Mouse (Mus musculus) heart, adult 2 months (tissue): Measurements from ENCODE around the gene Gm20388. TPM values are rescaled to one million over a fixed set of nuclear protein-coding genes. Genes with fewer than 3 reads are reported as not detected.
A peak's percentile ranks its signal among the peaks of the same experiment; 100 is the strongest.

ENCODE experiments used
- DNase-seq, 2 experiments: peaks; one replicate each; pipeline ENCODE4 v3.0.0; 2021
- H3K27ac ChIP-seq: fragments of 200-600 bp; 2 replicates; pipeline ENCODE4 v1.8.1; 2022
- H3K27me3 ChIP-seq: fragments of 200-500 bp; 2 replicates; pipeline ENCODE4 v1.6.1; 2012; ENCODE audit warnings: mild to moderate bottlenecking, low read length, inconsistent platforms, mixed read lengths; ENCODE audit not compliant: control insufficient read depth, insufficient read depth
- H3K36me3 ChIP-seq: fragments of 200-500 bp; 2 replicates; pipeline ENCODE4 v1.6.1; 2012; ENCODE audit warnings: low read length, inconsistent platforms; ENCODE audit not compliant: control insufficient read depth, insufficient read depth
- H3K4me1 ChIP-seq: fragments of 200-500 bp; 2 replicates; pipeline ENCODE4 v1.6.1; 2011; ENCODE audit warnings: low read length; ENCODE audit not compliant: control insufficient read depth, insufficient read depth
- H3K4me3 ChIP-seq: fragments of 200-600 bp; 2 replicates; pipeline ENCODE4 v1.8.1; 2022
- H3K79me2 ChIP-seq: fragments of 200-500 bp; replicated peaks from 2 replicates; pipeline ENCODE4 v1.6.1; 2012; ENCODE audit warnings: mild to moderate bottlenecking, inconsistent platforms, low read length, moderate library complexity, mixed read lengths; ENCODE audit not compliant: control insufficient read depth, insufficient read depth
- H3K9ac ChIP-seq: fragments of 200-500 bp; 2 replicates; pipeline ENCODE4 v1.6.1; 2012; ENCODE audit warnings: low read depth, mild to moderate bottlenecking, control low read depth, inconsistent platforms, low read length, mixed read lengths
- CTCF ChIP-seq: fragments of 200-600 bp; IDR thresholded peaks from 2 replicates; pipeline ENCODE4 v1.8.1; 2022; ENCODE audit warnings: antibody characterized with exemption, mild to moderate bottlenecking, moderate library complexity
- EP300 ChIP-seq: fragments of 200-500 bp; IDR thresholded peaks from 2 replicates; pipeline ENCODE4 v1.6.1; 2011; ENCODE audit warnings: low read depth, low read length, control low read depth; ENCODE audit not compliant: insufficient read depth
- POLR2A ChIP-seq: fragments of 200-500 bp; IDR thresholded peaks from 2 replicates; pipeline ENCODE4 v1.6.1; 2011; ENCODE audit warnings: mild to moderate bottlenecking, low read depth, low read length, control low read depth; ENCODE audit not compliant: insufficient read depth
- WGBS: fragments of 180-500 bp; shearing (Covaris S2); methylation state at CpG from one replicate; pipeline ENCODE4 v1.1.7; 2018; 5-methylcytosine and 5-hydroxymethylcytosine counted together
- intact Hi-C: fragments of 180-260 bp; cut with DNase I; formaldehyde crosslinking; loops from one replicate; pipeline ENCODE4 v1.15.1; 2025
- polyA plus RNA-seq: library from polyadenylated mRNA; depleted of rRNA; stranded (reverse); fragments of >200 nt; gene quantifications from 2 replicates; pipeline ENCODE4 v1.2.3, GENCODE M21; 2012
- total RNA-seq, 2 experiments: library from RNA; stranded (reverse); gene quantifications; 2 replicates each; pipeline ENCODE4 v1.2.3; 2021

Gene Gm20388
- total and polyA plus RNA-seq, 3 experiments = 1.8 to 32.3 TPM; not detected in 1

DNA sequence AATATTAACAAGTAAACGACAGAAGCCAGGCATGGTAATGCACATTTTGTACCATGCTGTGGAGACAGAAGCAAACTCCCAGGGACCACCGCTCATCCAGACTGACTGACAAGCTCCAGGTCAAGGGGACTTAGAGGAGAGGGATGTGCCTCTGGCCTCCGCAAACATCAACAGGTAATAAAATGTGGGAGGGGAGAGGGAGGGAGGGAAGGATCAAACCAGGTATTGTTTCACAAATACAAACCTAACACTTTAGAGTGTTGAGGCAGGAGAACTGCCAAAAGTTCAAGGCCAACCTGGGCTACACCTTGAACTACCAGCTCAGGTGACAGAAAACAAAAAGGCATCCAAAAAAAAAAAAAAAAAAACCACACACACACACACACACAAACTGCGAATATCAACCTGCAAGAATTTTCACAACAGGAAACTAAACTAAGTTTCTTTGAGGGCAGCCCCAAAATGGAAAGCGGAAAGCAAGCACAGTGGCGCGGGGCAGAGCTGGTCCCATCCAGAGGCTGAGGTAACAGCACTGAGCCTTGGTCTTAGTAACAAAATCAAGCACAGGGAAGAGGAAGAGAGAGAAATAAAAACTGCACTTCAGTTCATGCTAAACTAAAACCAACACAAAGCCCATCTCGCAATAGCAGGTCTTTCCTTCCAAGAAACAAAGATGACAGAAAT is 3076.0 kb downstream of the Gm20388 start:
- H3K36me3 ChIP-seq = peaks cover 10% of the 10 kb centered on the region
- intact Hi-C loops = no loop called here
- H3K9ac ChIP-seq = no peak overlapping the region
- H3K4me3 ChIP-seq = no peak overlapping the region
- H3K27me3 ChIP-seq = no peaks in the 10 kb centered on the region
- H3K27ac ChIP-seq = 0 out of 2 replicates have a peak overlapping the region, but pooled peaks have one; percentile 5
- peaks cover 43% of the 10 kb centered on the region for H3K4me1 ChIP-seq
- WGBS = 77% methylated on average over 8 of the region's 8 CpGs
- H3K79me2 ChIP-seq = peaks cover 20% of the 10 kb centered on the region
- TF ChIP-seq POLR2A = no peak
- TF ChIP-seq EP300 = no peak
- TF ChIP-seq CTCF = no peak
- DNase-seq = no peak

- H3K27me3 ChIP-seq = no peaks in the 10 kb centered on the region
- TF ChIP-seq POLR2A = no peak
- TF ChIP-seq EP300 = no peak
- no peak for TF ChIP-seq CTCF
- 8% methylated on average over 2 of the region's 2 CpGs for WGBS
- H3K4me1 ChIP-seq = peaks cover 44% of the 10 kb centered on the region
- no peak overlapping the region for H3K4me3 ChIP-seq
- no peak overlapping the region for H3K27ac ChIP-seq
- H3K79me2 ChIP-seq = peaks cover 23% of the 10 kb centered on the region
- H3K9ac ChIP-seq = peak overlapping the region; percentile 27; the same call in 1 of the 2 replicates
- DNase-seq = no peak
- intact Hi-C loops = no loop called here
- H3K36me3 ChIP-seq = peaks cover 10% of the 10 kb centered on the region
Measured at GRCm38 (mm10) chr8:122987255-122987654, 3076.6 kb downstream of the Gm20388 start.

DNA sequence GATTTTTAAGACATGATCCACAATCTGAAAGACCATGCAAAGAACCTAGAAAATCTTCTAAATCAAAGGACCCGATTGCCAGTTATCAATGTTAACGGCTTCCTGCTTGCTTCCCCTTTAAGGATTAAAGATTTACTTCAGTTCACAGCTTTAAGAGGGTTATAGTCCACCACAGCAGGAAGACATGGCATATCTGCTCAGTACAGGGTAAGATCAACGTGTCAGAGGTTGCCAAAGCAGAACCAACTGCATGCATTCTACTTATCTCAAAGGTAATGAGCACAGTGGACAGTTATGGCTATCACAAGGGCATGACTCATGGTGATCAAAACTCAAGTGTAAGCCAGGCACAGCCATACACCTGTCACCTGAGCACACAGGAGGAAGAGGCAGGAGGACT is 3078.3 kb downstream of the Gm20388 start:
- Histone ChIP-seq H3K27me3 (no peaks in the 10 kb centered on the region), H3K9ac (no peak overlapping the region), H3K4me1 (peaks cover 47% of the 10 kb centered on the region), H3K4me3 (no peak overlapping the region), H3K79me2 (peaks cover 24% of the 10 kb centered on the region), H3K27ac (no peak overlapping the region), H3K36me3 (peaks cover 14% of the 10 kb centered on the region)
- TF ChIP-seq CTCF (no peak), EP300 (no peak), POLR2A (no peak)
- intact Hi-C loops = no loop called here
- no peak for DNase-seq
- 55% methylated on average over 3 of the region's 3 CpGs for WGBS

DNA sequence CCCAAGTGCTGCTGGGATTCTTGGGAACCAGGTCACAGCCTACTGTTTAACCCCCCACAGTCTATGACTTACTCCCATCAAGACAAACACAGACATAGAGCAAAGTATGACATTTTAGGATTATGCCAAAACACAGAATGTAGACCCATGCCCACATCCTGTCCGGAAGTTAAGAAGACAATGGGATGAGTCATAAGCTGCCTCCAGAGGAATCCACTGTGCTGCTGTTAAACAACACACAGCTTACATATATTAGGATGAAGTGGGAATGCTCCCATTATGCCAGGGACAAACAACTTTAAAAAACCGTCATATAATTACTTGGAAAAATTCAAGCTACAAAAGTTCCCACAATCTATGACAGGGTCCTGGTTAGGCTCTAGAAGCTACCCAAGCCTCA is 3079.3 kb downstream of the Gm20388 start:
- Histone ChIP-seq H3K9ac (no peak overlapping the region), H3K4me3 (no peak overlapping the region), H3K79me2 (peaks cover 27% of the 10 kb centered on the region), H3K27me3 (no peaks in the 10 kb centered on the region), H3K36me3 (peaks cover 23% of the 10 kb centered on the region), H3K27ac (no peak overlapping the region), H3K4me1 (peaks cover 45% of the 10 kb centered on the region)
- intact Hi-C loops = no loop called here
- DNase-seq = no peak
- TF ChIP-seq EP300 (no peak), POLR2A (no peak), CTCF (no peak)
- 53% methylated on average over 2 of the region's 2 CpGs for WGBS

DNA sequence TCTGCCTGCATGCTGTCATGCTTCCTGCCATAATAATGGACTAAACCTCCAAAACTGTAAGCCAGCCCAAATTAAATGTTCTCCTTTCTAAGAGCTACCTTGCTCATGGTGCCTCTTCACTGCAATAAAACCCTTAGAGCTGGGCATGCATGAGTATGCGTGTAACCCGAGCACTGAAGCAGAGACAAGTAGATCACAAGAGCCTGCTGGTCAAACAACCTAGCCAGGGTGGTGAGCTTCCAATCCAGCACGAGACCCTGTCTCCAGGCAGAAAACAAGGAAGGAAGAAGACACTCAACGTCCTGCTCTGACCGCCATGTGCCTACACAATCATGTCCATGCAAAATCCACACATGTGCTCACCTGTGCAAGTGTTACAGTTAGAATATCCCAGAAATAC is 3080.7 kb downstream of the Gm20388 start:
- Histone ChIP-seq H3K27ac (no peak overlapping the region), H3K79me2 (peaks cover 28% of the 10 kb centered on the region), H3K4me1 (peaks cover 38% of the 10 kb centered on the region), H3K27me3 (no peaks in the 10 kb centered on the region), H3K36me3 (peaks cover 23% of the 10 kb centered on the region), H3K9ac (no peak overlapping the region), H3K4me3 (no peak overlapping the region)
- 74% methylated on average over 5 of the region's 5 CpGs for WGBS
- TF ChIP-seq POLR2A (no peak), EP300 (no peak), CTCF (no peak)
- DNase-seq = no peak
- intact Hi-C loops = no loop called here

GRCm38 (mm10) chr8:122992296-122992695 is 3081.7 kb downstream of the Gm20388 start:
- Histone ChIP-seq H3K4me3 (no peak overlapping the region), H3K36me3 (peaks cover 21% of the 10 kb centered on the region), H3K27me3 (no peaks in the 10 kb centered on the region), H3K27ac (no peak overlapping the region), H3K9ac (no peak overlapping the region), H3K4me1 (peaks cover 36% of the 10 kb centered on the region), H3K79me2 (peaks cover 29% of the 10 kb centered on the region)
- 71% methylated on average over 2 of the region's 2 CpGs for WGBS
- intact Hi-C loops = no loop called here
- TF ChIP-seq POLR2A (no peak), EP300 (no peak), CTCF (no peak)
- DNase-seq = no peak
